Mouse (Mus musculus): ENCODE measurements around the gene Tmem233. TPM values are rescaled to one million over a fixed set of nuclear protein-coding genes. Genes with fewer than 3 reads are reported as not detected.
A peak's percentile ranks its signal among the peaks of the same experiment; 100 is the strongest.

Gene Tmem233
- polyA plus RNA-seq (2014; fragmentation: Nextera tagmentation; extraction: Ambion mirVana) = not detected in 2 replicates

DNA sequence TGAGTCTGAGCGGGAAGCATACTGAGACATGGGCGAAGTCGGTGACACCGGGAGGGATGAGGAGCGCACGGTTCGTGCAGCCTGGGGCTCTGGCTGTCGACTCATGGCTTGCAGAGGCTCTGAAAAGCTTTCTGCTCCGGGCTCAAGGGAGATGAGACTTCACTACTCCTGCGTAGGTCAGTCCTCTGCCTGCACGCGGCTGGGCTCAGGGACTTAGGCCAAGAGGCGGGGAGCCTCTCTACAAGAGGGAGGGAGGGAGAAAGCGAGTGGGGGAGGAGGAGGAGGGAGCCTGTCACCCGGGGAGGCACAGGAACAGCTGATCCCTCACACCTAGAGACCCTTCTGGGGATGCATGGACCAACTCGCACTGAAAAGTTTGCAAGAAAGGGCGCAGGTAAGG is at the start of gene Tmem233:
Tmem233 (minus strand) TSS at position 164 of the 400 bp plus-strand sequence.
- Histone ChIP-seq H3K27ac (ENCODE audit: low read depth, low read length) (no peak within 1 kb of the TSS), H3K27me3 (ENCODE audit: control insufficient read depth, insufficient read depth, low read length) (peaks cover 8% of the 10 kb centered on the region), H3K9me3 (ENCODE audit: control insufficient read depth, low read length) (no peaks in the 10 kb centered on the region), H3K4me3 (ENCODE audit: low read depth, low read length) (no peak within 1 kb of the TSS), H3K9ac (ENCODE audit: low read length) (no peak within 1 kb of the TSS), H3K4me1 (replicated peaks; ENCODE audit: control insufficient read depth, insufficient read depth, low read length) (no peaks in the 10 kb centered on the region), H3K4me2 (ENCODE audit: low read depth, low read length, severe bottlenecking) (no peak within 1 kb of the TSS), H3K36me3 (ENCODE audit: control insufficient read depth, insufficient read depth, low read length) (no peaks in the 10 kb centered on the region)
- ATAC-seq (replicated peaks; ENCODE audit: low FRiP score) (no peak), DNase-seq (ENCODE audit: low spot score) (no peak)
- 11% methylated on average over 17 of the region's 17 CpGs for WGBS

DNA sequence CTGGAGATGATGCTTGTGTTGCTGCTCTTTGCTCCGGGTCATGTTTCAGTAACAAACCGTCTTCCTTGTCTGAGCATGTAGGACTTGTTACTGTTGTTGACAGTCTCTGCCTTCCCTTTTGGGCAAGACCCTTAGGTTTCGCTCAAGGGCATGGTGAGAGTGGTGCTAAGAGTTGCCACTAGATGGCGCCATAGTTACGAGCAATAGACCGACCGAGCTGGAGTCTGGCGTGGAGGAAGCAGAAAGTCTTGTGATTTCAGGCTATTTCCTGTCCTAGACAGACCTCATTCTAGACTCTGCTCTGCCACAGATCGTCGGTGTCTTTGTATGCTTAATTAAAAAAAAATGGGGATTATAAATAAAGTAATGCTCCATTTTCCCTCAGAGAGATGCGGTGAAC is 40.3 kb upstream of the Tmem233 start:
- WGBS = 13% methylated on average over 11 of the region's 11 CpGs
- Histone ChIP-seq H3K4me1 (replicated peaks; ENCODE audit: control insufficient read depth, insufficient read depth, low read length) (no peaks in the 10 kb centered on the region), H3K4me2 (ENCODE audit: low read depth, low read length, severe bottlenecking) (no peak overlapping the region), H3K36me3 (ENCODE audit: control insufficient read depth, insufficient read depth, low read length) (no peaks in the 10 kb centered on the region), H3K9ac (ENCODE audit: low read length) (no peak overlapping the region), H3K9me3 (ENCODE audit: control insufficient read depth, low read length) (no peaks in the 10 kb centered on the region), H3K4me3 (ENCODE audit: low read depth, low read length) (no peak overlapping the region), H3K27me3 (ENCODE audit: control insufficient read depth, insufficient read depth, low read length) (no peaks in the 10 kb centered on the region), H3K27ac (ENCODE audit: low read depth, low read length) (no peak overlapping the region)
- ATAC-seq (replicated peaks; ENCODE audit: low FRiP score) (no peak), DNase-seq (ENCODE audit: low spot score) (peak; percentile 90)

DNA sequence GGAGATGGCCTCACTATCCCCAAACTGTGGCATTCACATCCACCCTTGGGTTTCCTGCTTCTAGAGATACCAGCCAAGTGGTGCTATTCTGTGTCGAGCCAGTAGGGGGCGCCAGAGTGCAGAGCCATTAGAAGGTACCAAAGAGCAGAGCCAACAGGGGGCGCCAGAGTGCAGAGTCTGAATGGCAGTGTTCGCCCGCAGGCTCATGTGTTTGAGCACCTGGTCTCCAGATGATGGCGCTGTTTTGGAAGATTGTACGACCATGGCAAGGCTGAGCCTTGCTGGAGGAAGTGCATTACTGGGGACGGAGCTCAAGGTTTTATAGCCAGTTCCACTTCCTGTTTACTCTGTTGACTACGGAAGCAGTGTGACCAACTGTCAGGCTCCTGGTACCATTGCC is 33.5 kb upstream of the Tmem233 start:
- DNase-seq (ENCODE audit: low spot score) = peak; percentile 75
- Histone ChIP-seq H3K27ac (ENCODE audit: low read depth, low read length) (no peak overlapping the region), H3K9me3 (ENCODE audit: control insufficient read depth, low read length) (no peaks in the 10 kb centered on the region), H3K4me1 (replicated peaks; ENCODE audit: control insufficient read depth, insufficient read depth, low read length) (no peaks in the 10 kb centered on the region), H3K36me3 (ENCODE audit: control insufficient read depth, insufficient read depth, low read length) (no peaks in the 10 kb centered on the region), H3K27me3 (ENCODE audit: control insufficient read depth, insufficient read depth, low read length) (no peaks in the 10 kb centered on the region), H3K4me3 (ENCODE audit: low read depth, low read length) (no peak overlapping the region), H3K9ac (ENCODE audit: low read length) (no peak overlapping the region), H3K4me2 (ENCODE audit: low read depth, low read length, severe bottlenecking) (no peak overlapping the region)
- no peak for ATAC-seq (replicated peaks; ENCODE audit: low FRiP score)
- 49% methylated on average over 9 of the region's 9 CpGs for WGBS

DNA sequence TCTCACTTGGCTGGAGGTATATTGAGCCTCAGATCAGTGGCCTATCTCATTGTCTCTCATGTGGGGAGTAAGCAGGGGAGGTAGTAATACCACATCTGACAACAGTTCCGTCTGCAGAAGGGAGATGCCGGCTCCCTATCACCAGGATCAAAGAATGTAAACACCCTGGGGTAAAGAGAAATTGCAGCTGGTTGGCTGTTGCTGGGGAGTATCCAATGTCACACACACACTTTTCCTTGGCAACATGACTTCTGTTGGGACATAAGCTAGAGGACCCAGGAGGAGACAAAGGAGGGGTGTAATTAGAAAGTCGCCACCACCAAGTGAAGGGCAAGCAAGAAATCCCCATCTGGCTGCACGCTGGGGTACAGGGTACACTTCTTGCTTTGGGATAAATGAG is 33.1 kb upstream of the Tmem233 start:
- DNase-seq (ENCODE audit: low spot score) (no peak), ATAC-seq (replicated peaks; ENCODE audit: low FRiP score) (no peak)
- Histone ChIP-seq H3K36me3 (ENCODE audit: control insufficient read depth, insufficient read depth, low read length) (no peaks in the 10 kb centered on the region), H3K4me2 (ENCODE audit: low read depth, low read length, severe bottlenecking) (no peak overlapping the region), H3K4me1 (replicated peaks; ENCODE audit: control insufficient read depth, insufficient read depth, low read length) (no peaks in the 10 kb centered on the region), H3K27ac (ENCODE audit: low read depth, low read length) (no peak overlapping the region), H3K4me3 (ENCODE audit: low read depth, low read length) (no peak overlapping the region), H3K9ac (ENCODE audit: low read length) (no peak overlapping the region), H3K9me3 (ENCODE audit: control insufficient read depth, low read length) (no peaks in the 10 kb centered on the region), H3K27me3 (ENCODE audit: control insufficient read depth, insufficient read depth, low read length) (no peaks in the 10 kb centered on the region)
- 78% methylated on average over 4 of the region's 4 CpGs for WGBS

DNA sequence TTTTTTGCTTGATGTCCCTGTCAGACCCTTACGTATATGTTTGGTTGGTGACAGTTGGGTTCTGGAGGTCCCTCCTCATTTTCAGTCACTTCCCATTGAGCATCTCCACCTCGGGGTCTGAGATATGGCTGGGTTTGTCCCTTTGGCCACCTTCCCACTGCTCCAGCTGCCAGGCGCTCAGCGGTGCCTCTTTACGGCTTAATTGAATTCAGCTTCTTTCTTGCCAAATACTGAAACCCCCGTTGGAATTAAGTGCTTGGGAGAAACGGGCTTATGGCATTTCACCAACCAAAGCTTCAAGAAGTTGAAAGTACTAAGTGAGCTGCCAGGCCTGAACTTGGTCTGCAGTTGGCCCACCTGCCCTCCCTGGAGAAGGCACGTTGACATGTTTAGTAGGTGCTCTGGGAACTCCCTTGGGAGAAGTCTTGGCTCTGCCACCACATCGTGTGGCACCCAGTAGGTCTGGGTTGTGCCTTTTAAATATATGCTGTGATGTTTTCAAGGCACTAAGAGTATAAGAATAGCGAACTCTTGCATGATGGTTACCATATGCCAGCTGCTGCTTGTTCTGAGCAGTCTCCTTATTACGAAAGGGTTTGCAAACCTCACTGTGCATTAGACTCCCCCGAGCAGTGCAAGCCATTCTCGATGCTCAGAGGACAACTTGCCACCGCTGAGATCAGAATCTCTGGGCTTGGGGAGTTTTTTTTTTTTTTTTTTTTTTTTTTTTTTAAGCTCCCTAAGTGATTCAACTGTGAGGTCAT is 32.2 kb upstream of the Tmem233 start:
- ATAC-seq (replicated peaks; ENCODE audit: low FRiP score) (no peak), DNase-seq (ENCODE audit: low spot score) (no peak)
- no peak overlapping the region for H3K9ac ChIP-seq (ENCODE audit: low read length)
- H3K4me1 ChIP-seq (replicated peaks; ENCODE audit: control insufficient read depth, insufficient read depth, low read length) = no peaks in the 10 kb centered on the region
- H3K9me3 ChIP-seq (ENCODE audit: control insufficient read depth, low read length) = no peaks in the 10 kb centered on the region
- no peak overlapping the region for H3K4me2 ChIP-seq (ENCODE audit: low read depth, low read length, severe bottlenecking)
- H3K27ac ChIP-seq (ENCODE audit: low read depth, low read length) = no peak overlapping the region
- 84% methylated on average over 14 of the region's 14 CpGs for WGBS
- H3K27me3 ChIP-seq (ENCODE audit: control insufficient read depth, insufficient read depth, low read length) = no peaks in the 10 kb centered on the region
- no peaks in the 10 kb centered on the region for H3K36me3 ChIP-seq (ENCODE audit: control insufficient read depth, insufficient read depth, low read length)
- H3K4me3 ChIP-seq (ENCODE audit: low read depth, low read length) = no peak overlapping the region

DNA sequence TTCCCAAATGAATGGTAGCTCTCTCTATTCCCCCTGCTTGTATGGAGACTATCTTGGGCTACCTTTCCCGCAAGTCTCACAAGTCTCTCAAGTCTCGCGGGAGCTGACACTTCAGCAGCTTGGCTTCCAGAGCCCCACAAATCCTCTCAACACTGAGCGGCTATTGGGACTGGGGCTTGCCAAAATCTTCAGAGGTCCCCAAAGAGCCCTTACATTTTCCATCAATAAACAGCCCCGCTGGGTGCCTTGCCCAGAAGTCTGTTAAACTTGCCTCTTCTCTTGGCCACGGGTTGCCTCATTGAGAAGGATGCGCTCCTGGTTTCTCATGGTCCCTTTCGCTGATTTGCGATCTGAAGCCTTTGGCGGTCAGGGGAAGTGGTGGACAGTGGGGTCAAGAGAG is 25.6 kb upstream of the Tmem233 start:
- no peaks in the 10 kb centered on the region for H3K27me3 ChIP-seq (ENCODE audit: control insufficient read depth, insufficient read depth, low read length)
- WGBS = 96% methylated on average over 10 of the region's 10 CpGs
- H3K36me3 ChIP-seq (ENCODE audit: control insufficient read depth, insufficient read depth, low read length) = no peaks in the 10 kb centered on the region
- no peaks in the 10 kb centered on the region for H3K4me1 ChIP-seq (replicated peaks; ENCODE audit: control insufficient read depth, insufficient read depth, low read length)
- ATAC-seq (replicated peaks; ENCODE audit: low FRiP score) = no peak
- no peak overlapping the region for H3K27ac ChIP-seq (ENCODE audit: low read depth, low read length)
- H3K9me3 ChIP-seq (ENCODE audit: control insufficient read depth, low read length) = no peaks in the 10 kb centered on the region
- no peak for DNase-seq (ENCODE audit: low spot score)
- H3K4me2 ChIP-seq (ENCODE audit: low read depth, low read length, severe bottlenecking) = no peak overlapping the region
- H3K9ac ChIP-seq (ENCODE audit: low read length) = no peak overlapping the region
- no peak overlapping the region for H3K4me3 ChIP-seq (ENCODE audit: low read depth, low read length)

DNA sequence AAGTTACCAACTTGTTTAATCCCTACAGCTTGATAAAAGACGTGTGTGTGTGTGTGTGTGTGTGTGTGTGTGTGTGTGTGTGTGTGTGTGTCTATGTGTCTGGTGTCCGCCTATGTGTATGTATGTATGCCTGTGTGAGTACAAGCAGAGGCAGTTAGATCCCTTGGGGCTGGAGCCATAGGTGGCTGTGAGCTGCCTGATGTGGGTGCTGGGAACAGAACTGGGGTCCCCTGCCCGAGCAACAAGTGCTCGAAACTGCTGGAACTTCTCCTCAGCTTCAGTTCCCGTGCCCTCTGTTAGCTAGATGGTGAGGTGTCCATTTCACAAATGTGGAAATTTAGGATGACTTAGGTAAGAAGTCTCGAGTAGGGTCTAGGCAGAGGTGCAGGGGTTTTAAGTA is 1.2 kb upstream of the Tmem233 start:
- H3K27me3 ChIP-seq (ENCODE audit: control insufficient read depth, insufficient read depth, low read length) = peaks cover 8% of the 10 kb centered on the region
- no peaks in the 10 kb centered on the region for H3K4me1 ChIP-seq (replicated peaks; ENCODE audit: control insufficient read depth, insufficient read depth, low read length)
- no peak overlapping the region for H3K4me3 ChIP-seq (ENCODE audit: low read depth, low read length)
- H3K36me3 ChIP-seq (ENCODE audit: control insufficient read depth, insufficient read depth, low read length) = no peaks in the 10 kb centered on the region
- 90% methylated on average over 6 of the region's 6 CpGs for WGBS
- H3K27ac ChIP-seq (ENCODE audit: low read depth, low read length) = no peak overlapping the region
- H3K4me2 ChIP-seq (ENCODE audit: low read depth, low read length, severe bottlenecking) = no peak overlapping the region
- no peak for DNase-seq (ENCODE audit: low spot score)
- H3K9me3 ChIP-seq (ENCODE audit: control insufficient read depth, low read length) = no peaks in the 10 kb centered on the region
- H3K9ac ChIP-seq (ENCODE audit: low read length) = no peak overlapping the region
- ATAC-seq (replicated peaks; ENCODE audit: low FRiP score) = no peak

DNA sequence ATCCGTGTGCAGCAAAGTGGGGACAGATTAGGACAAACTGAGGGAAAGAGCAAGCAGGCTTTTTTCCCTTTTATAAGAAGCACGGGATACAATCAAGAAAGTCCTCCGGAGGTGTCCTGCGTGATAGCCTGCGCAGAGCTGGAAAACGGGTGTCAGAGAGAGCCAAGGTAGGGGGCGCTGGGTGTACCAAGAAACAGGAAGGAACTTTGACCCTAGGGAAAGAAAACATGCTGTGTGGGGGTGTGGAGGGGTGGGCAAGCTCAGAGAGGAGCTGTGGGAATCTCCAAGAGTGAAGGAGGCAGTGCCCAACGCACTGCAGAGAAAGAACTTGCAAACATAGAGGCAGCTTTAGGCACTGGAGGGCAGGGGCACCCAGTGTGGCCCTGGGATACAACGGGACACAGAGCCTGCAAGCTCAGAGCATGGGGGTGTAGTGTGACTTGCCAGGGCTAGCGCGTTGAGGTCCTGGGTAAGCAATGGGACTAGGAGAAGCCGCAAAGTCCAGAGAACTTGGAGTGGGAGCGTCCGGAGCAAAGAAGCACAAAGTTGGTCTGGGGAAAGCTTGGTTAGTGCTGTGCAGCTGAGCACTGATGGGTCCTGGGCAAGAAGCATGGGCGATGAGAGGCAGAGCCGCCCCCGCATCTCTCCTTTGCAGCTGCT is 673 bp downstream of the Tmem233 start:
- Histone ChIP-seq H3K4me3 (ENCODE audit: low read depth, low read length) (no peak overlapping the region), H3K27ac (ENCODE audit: low read depth, low read length) (no peak overlapping the region), H3K36me3 (ENCODE audit: control insufficient read depth, insufficient read depth, low read length) (no peaks in the 10 kb centered on the region), H3K4me2 (ENCODE audit: low read depth, low read length, severe bottlenecking) (no peak overlapping the region), H3K9me3 (ENCODE audit: control insufficient read depth, low read length) (no peaks in the 10 kb centered on the region), H3K9ac (ENCODE audit: low read length) (no peak overlapping the region), H3K27me3 (ENCODE audit: control insufficient read depth, insufficient read depth, low read length) (peaks cover 8% of the 10 kb centered on the region), H3K4me1 (replicated peaks; ENCODE audit: control insufficient read depth, insufficient read depth, low read length) (no peaks in the 10 kb centered on the region)
- ATAC-seq (replicated peaks; ENCODE audit: low FRiP score) (no peak), DNase-seq (ENCODE audit: low spot score) (no peak)
- 34% methylated on average over 17 of the region's 17 CpGs for WGBS

DNA sequence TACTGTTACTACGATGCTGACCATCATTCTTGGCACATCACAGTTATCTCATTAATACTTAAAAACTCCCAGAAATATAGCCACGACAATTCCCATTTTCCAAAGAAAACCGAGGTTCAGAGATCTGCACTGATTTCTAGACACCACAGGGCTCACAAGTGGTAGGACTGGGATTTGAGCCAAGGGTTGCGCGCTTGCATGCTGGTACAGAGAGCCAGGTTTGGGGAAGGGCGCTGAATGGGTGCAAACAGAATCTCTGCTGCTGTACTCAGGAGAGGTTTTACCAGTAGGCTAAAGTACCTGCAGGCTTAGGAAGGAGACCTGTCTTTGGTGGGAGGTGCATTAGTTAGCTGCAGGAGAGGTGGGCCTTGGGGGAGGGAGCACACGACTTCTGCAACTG is 1.4 kb downstream of the Tmem233 start:
- 78% methylated on average over 7 of the region's 7 CpGs for WGBS
- DNase-seq (ENCODE audit: low spot score) (no peak), ATAC-seq (replicated peaks; ENCODE audit: low FRiP score) (no peak)
- Histone ChIP-seq H3K27ac (ENCODE audit: low read depth, low read length) (no peak overlapping the region), H3K4me2 (ENCODE audit: low read depth, low read length, severe bottlenecking) (no peak overlapping the region), H3K9ac (ENCODE audit: low read length) (no peak overlapping the region), H3K36me3 (ENCODE audit: control insufficient read depth, insufficient read depth, low read length) (no peaks in the 10 kb centered on the region), H3K9me3 (ENCODE audit: control insufficient read depth, low read length) (no peaks in the 10 kb centered on the region), H3K4me3 (ENCODE audit: low read depth, low read length) (no peak overlapping the region), H3K4me1 (replicated peaks; ENCODE audit: control insufficient read depth, insufficient read depth, low read length) (no peaks in the 10 kb centered on the region), H3K27me3 (ENCODE audit: control insufficient read depth, insufficient read depth, low read length) (peaks cover 8% of the 10 kb centered on the region)
